Mouse (Mus musculus) kidney, postnatal 0 days (tissue): Measurements from ENCODE around the gene Gps1. TPM values are rescaled to one million over a fixed set of nuclear protein-coding genes. Genes with fewer than 3 reads are reported as not detected.

Experiments used
- ATAC-seq: fragments of 200-750 bp; cut with Nextera tagmentation; replicated peaks from 2 replicates; pipeline ENCODE4 v1.8.0; 2017; ENCODE audit warnings: low read depth, moderate number of reproducible peaks, moderate TSS enrichment, moderate library complexity; ENCODE audit not compliant: low FRiP score
- DNase-seq: peaks from one replicate; pipeline ENCODE4 v3.0.0-alpha.2; 2016; ENCODE audit warnings: low spot score
- H3K27ac ChIP-seq: fragments of 300-500 bp; sonication (generic); 2 replicates; pipeline ENCODE4 v1.5.1; 2014; ENCODE audit warnings: mild to moderate bottlenecking
- H3K27me3 ChIP-seq: fragments of 300-500 bp; sonication (generic); 2 replicates; pipeline ENCODE4 v1.6.1; 2014; ENCODE audit warnings: low read length, mixed read lengths; ENCODE audit not compliant: insufficient read depth
- H3K36me3 ChIP-seq: fragments of 300-500 bp; sonication (generic); 2 replicates; pipeline ENCODE4 v1.6.1; 2014; ENCODE audit warnings: low read length, mixed read lengths; ENCODE audit not compliant: insufficient read depth
- H3K4me1 ChIP-seq: fragments of 300-500 bp; sonication (generic); replicated peaks from 2 replicates; pipeline ENCODE4 v1.6.1; 2014; ENCODE audit warnings: antibody characterized with exemption, low read length, mixed read lengths; ENCODE audit not compliant: insufficient read depth
- H3K4me2 ChIP-seq: fragments of 300-500 bp; sonication (generic); 2 replicates; pipeline ENCODE4 v1.6.1; 2014; ENCODE audit warnings: mild to moderate bottlenecking, low read length, moderate library complexity, mixed read lengths
- H3K4me3 ChIP-seq: fragments of 300-500 bp; sonication (generic); replicated peaks from 2 replicates; pipeline ENCODE4 v1.5.1; 2014; ENCODE audit warnings: low read depth, low read length
- H3K9ac ChIP-seq: fragments of 300-500 bp; sonication (generic); 2 replicates; pipeline ENCODE4 v1.6.1; 2014; ENCODE audit warnings: low read depth, low read length
- H3K9me3 ChIP-seq: fragments of 300-500 bp; sonication (generic); replicated peaks from 2 replicates; pipeline ENCODE4 v1.6.1; 2016; ENCODE audit warnings: low read length, inconsistent platforms, mixed read lengths
- CTCF ChIP-seq: IDR thresholded peaks from 2 replicates; pipeline ENCODE4 v1.5.1; 2016; ENCODE audit warnings: antibody characterized with exemption, low read depth, mild to moderate bottlenecking, moderate library complexity
- WGBS: fragments of 180-500 bp; shearing (Covaris S2); extraction: QIAGEN DNeasy Blood & Tissue Kit; methylation state at CpG from one replicate; pipeline ENCODE4 v1.1.7; 2014; 5-methylcytosine and 5-hydroxymethylcytosine counted together
- polyA plus RNA-seq: library from polyadenylated mRNA; unstranded; fragments of >200 nt; fragmentation: Nextera tagmentation; extraction: Ambion mirVana; gene quantifications from 2 replicates; pipeline ENCODE4 v1.2.1, GENCODE M21; 2015

The Gps1 gene
- polyA plus RNA-seq, 1 experiment from 2014 or later = 158 TPM

GRCm38 (mm10) chr11:120804769-120805168 lies 20.7 kb downstream of the Gps1 start:
- no peak for ATAC-seq
- no peak for DNase-seq
- no peaks in the 10 kb centered on the region for H3K27me3 ChIP-seq
- no peak overlapping the region for H3K4me2 ChIP-seq
- H3K27ac ChIP-seq = no peak overlapping the region
- H3K9me3 ChIP-seq = no peaks in the 10 kb centered on the region
- 67% methylated on average over 4 of the region's 4 CpGs for WGBS
- no peak overlapping the region for H3K9ac ChIP-seq
- H3K4me1 ChIP-seq = no peaks in the 10 kb centered on the region
- no peak for TF ChIP-seq CTCF
- no peak overlapping the region for H3K4me3 ChIP-seq
- H3K36me3 ChIP-seq = peaks cover 34% of the 10 kb centered on the region

GRCm38 (mm10) chr11:120805375-120806298 lies 21.6 kb downstream of the Gps1 start:
- Histone ChIP-seq H3K4me3 (no peak overlapping the region), H3K9ac (no peak overlapping the region), H3K36me3 (peaks cover 42% of the 10 kb centered on the region), H3K4me2 (no peak overlapping the region), H3K9me3 (no peaks in the 10 kb centered on the region), H3K4me1 (no peaks in the 10 kb centered on the region), H3K27me3 (no peaks in the 10 kb centered on the region), H3K27ac (no peak overlapping the region)
- DNase-seq (no peak), ATAC-seq (no peak)
- WGBS = 78% methylated on average over 7 of the region's 7 CpGs
- no peak for TF ChIP-seq CTCF

- no peaks in the 10 kb centered on the region for H3K9me3 ChIP-seq
- TF ChIP-seq CTCF = no peak
- H3K9ac ChIP-seq = no peak overlapping the region
- DNase-seq (no peak), ATAC-seq (no peak)
- H3K27ac ChIP-seq = no peak overlapping the region
- H3K4me3 ChIP-seq = no peak overlapping the region
- peaks cover 66% of the 10 kb centered on the region for H3K36me3 ChIP-seq
- no peaks in the 10 kb centered on the region for H3K4me1 ChIP-seq
- no peak overlapping the region for H3K4me2 ChIP-seq
- WGBS = 93% methylated on average over 12 of the region's 12 CpGs
- H3K27me3 ChIP-seq = no peaks in the 10 kb centered on the region
Observed at GRCm38 (mm10) chr11:120808010-120808409, 23.9 kb downstream of the Gps1 start.

GRCm38 (mm10) chr11:120812068-120812467 lies 28.0 kb downstream of the Gps1 start:
- Histone ChIP-seq H3K4me2 (no peak overlapping the region), H3K36me3 (peaks cover 100% of the 10 kb centered on the region), H3K9me3 (no peaks in the 10 kb centered on the region), H3K27ac (no peak overlapping the region), H3K4me3 (no peak overlapping the region), H3K4me1 (no peaks in the 10 kb centered on the region), H3K27me3 (no peaks in the 10 kb centered on the region), H3K9ac (no peak overlapping the region)
- DNase-seq = no peak
- TF ChIP-seq CTCF = no peak
- WGBS = 92% methylated on average over 16 of the region's 16 CpGs
- ATAC-seq = no peak

GRCm38 (mm10) chr11:120817358-120817757 lies 33.3 kb downstream of the Gps1 start:
- WGBS = 89% methylated on average over 6 of the region's 6 CpGs
- H3K36me3 ChIP-seq = peaks cover 82% of the 10 kb centered on the region
- no peaks in the 10 kb centered on the region for H3K9me3 ChIP-seq
- DNase-seq (no peak), ATAC-seq (no peak)
- no peaks in the 10 kb centered on the region for H3K27me3 ChIP-seq
- no peak overlapping the region for H3K27ac ChIP-seq
- no peak overlapping the region for H3K4me2 ChIP-seq
- no peak for TF ChIP-seq CTCF
- no peak overlapping the region for H3K9ac ChIP-seq
- peaks cover 3% of the 10 kb centered on the region for H3K4me1 ChIP-seq
- H3K4me3 ChIP-seq = no peak overlapping the region

- H3K4me3 ChIP-seq = no peak overlapping the region
- no peak overlapping the region for H3K27ac ChIP-seq
- no peak overlapping the region for H3K4me2 ChIP-seq
- H3K27me3 ChIP-seq = no peaks in the 10 kb centered on the region
- H3K4me1 ChIP-seq = peaks cover 12% of the 10 kb centered on the region
- no peak for ATAC-seq
- no peak for TF ChIP-seq CTCF
- H3K9ac ChIP-seq = no peak overlapping the region
- no peaks in the 10 kb centered on the region for H3K9me3 ChIP-seq
- DNase-seq = no peak
- peaks cover 73% of the 10 kb centered on the region for H3K36me3 ChIP-seq
- WGBS = 92% methylated on average over 13 of the region's 13 CpGs
Observed at GRCm38 (mm10) chr11:120818251-120818650, 34.2 kb downstream of the Gps1 start.
